Mouse (Mus musculus) C2C12 (cell line): Measurements from ENCODE around the gene Actl10.

ENCODE experiments used
- CEBPB ChIP-seq: IDR thresholded peaks from one replicate; pipeline ENCODE4 v1.6.1; 2011; ENCODE audit warnings: low read depth, mild to moderate bottlenecking, control low read depth, moderate library complexity
- CTCF ChIP-seq: IDR thresholded peaks from one replicate; pipeline ENCODE4 v1.5.1; 2011; ENCODE audit not compliant: control insufficient read depth, insufficient read depth, insufficient read length
- FOSL1 ChIP-seq: IDR thresholded peaks from one replicate; pipeline ENCODE4 v1.8.0; 2011; ENCODE audit warnings: mild to moderate bottlenecking, low read length; ENCODE audit not compliant: poor library complexity, insufficient read depth, severe bottlenecking
- MAX ChIP-seq: IDR thresholded peaks from one replicate; pipeline ENCODE4 v1.6.1; 2011; ENCODE audit warnings: mild to moderate bottlenecking, control low read depth
- MYOD1 ChIP-seq: IDR thresholded peaks from one replicate; pipeline ENCODE4 v1.6.1; 2011; ENCODE audit warnings: low read depth; ENCODE audit not compliant: control insufficient read depth, insufficient read length
- MYOG ChIP-seq: IDR thresholded peaks from one replicate; pipeline ENCODE4 v1.6.1; 2011; ENCODE audit not compliant: control insufficient read depth, insufficient read length; ENCODE audit errors: extremely low read depth
- USF1 ChIP-seq: IDR thresholded peaks from one replicate; pipeline ENCODE4 v1.6.1; 2011; ENCODE audit warnings: low read depth, mild to moderate bottlenecking, control low read depth, moderate library complexity

DNA sequence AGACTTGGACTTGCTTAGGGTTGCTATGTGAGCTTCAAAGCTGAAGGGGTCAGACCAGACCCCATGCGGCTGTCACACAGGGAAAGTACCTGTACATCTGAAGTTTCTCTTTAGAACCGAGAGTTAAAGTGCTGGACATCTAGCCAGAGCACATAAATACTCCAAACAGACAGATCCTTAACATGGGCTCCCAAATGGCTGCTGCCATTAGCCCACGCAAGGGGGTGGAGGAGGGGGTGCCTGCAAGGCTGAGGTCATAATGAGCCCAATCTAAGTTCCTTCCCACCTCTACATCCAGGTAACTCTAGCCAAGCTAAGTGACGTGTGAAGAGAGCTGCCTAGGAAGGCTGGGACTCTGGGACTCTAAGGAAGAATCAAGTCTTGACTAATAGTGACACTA, at the start of gene Actl10:
- TF ChIP-seq CEBPB = no peak
- no peak for TF ChIP-seq CTCF
- no peak for TF ChIP-seq MAX
- no peak for TF ChIP-seq FOSL1
- no peak for TF ChIP-seq USF1
- TF ChIP-seq MYOG = no peak
- TF ChIP-seq MYOD1 = no peak
